Mouse (Mus musculus): ENCODE results near the gene Dpysl5. TPM values are rescaled to one million over a fixed set of nuclear protein-coding genes. Genes with fewer than 3 reads are reported as not detected.

The Dpysl5 gene
- polyA plus RNA-seq, 1 experiment from 2014 or later: 7.3 TPM

DNA sequence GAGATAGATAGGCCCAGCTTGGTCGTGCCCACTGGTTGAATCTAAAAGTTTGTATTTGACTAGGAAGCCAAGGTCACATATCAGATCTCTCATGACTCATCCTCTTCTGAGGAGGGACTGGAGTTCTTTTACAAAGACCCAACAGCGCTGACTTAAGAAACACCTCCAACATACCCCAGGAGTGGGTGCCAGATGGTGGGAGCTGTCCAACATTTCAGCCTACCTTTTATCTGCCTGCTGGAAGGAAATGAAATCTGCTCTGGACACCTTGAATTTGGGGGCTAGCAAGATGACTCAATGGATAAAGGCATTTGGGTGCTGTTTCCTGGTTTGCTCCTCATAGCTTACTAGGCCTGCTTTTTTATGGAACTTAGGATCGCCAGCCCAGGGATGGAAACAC is 130.5 kb downstream of the Dpysl5 start:
- 46% methylated on average over 3 of the region's 3 CpGs for whole genome bisulfite sequencing
- H3K4me1 ChIP-seq (ENCODE audit: insufficient read depth): no peaks in the 10 kb centered on the region
- no peak for TF ChIP-seq CTCF (IDR thresholded peaks at IDR 0.05; ENCODE audit: low read depth)
- DNase-seq (peak; percentile 32), ATAC-seq (ENCODE audit: insufficient read depth) (no peak)
- H3K27ac ChIP-seq (ENCODE audit: low read depth): no peak overlapping the region
- H3K9ac ChIP-seq: no peak overlapping the region
- no peak overlapping the region for H3K4me3 ChIP-seq (ENCODE audit: low read depth, low read length)
- no peak overlapping the region for H3K4me2 ChIP-seq
- no peaks in the 10 kb centered on the region for H3K36me3 ChIP-seq (ENCODE audit: insufficient read depth)
- no peaks in the 10 kb centered on the region for H3K9me3 ChIP-seq (ENCODE audit: low read depth, low read length)
- H3K27me3 ChIP-seq (ENCODE audit: insufficient read depth, low read length): no peaks in the 10 kb centered on the region

Other genes starting within 250 kb of the Dpysl5 start
- 1.4 and 1.7 TPM in 2 replicates for gene Otof, start 249.6 kb upstream of the Dpysl5 start, polyA plus RNA-seq (2014; fragmentation: Nextera tagmentation; extraction: Ambion mirVana)
- not detected in 2 replicates for gene 1700001C02Rik, start 245.5 kb upstream of the Dpysl5 start, polyA plus RNA-seq (2014; fragmentation: Nextera tagmentation; extraction: Ambion mirVana)
- 0.26 TPM in 1 of 2 replicates, not detected in the other for gene Cib4, start 165.7 kb upstream of the Dpysl5 start, polyA plus RNA-seq (2014; fragmentation: Nextera tagmentation; extraction: Ambion mirVana)
- gene Kcnk3, start 123.4 kb upstream of the Dpysl5 start, polyA plus RNA-seq (2014; fragmentation: Nextera tagmentation; extraction: Ambion mirVana): 29.9 and 30.3 TPM in 2 replicates
- 27.6 and 29.5 TPM in 2 replicates for gene Slc35f6, start 63.6 kb upstream of the Dpysl5 start, polyA plus RNA-seq (2014; fragmentation: Nextera tagmentation; extraction: Ambion mirVana)
- gene Cenpa, start 44.8 kb upstream of the Dpysl5 start, polyA plus RNA-seq (2014; fragmentation: Nextera tagmentation; extraction: Ambion mirVana): 416 and 454 TPM in 2 replicates
- gene Mapre3, start 103.1 kb downstream of the Dpysl5 start, polyA plus RNA-seq (2014; fragmentation: Nextera tagmentation; extraction: Ambion mirVana): 17.9 and 18.2 TPM in 2 replicates
- 72.3 and 72.5 TPM in 2 replicates for gene Tmem214, start 156.4 kb downstream of the Dpysl5 start, polyA plus RNA-seq (2014; fragmentation: Nextera tagmentation; extraction: Ambion mirVana)
- gene Agbl5, start 177.1 kb downstream of the Dpysl5 start, polyA plus RNA-seq (2014; fragmentation: Nextera tagmentation; extraction: Ambion mirVana): 25.2 and 26.0 TPM in 2 replicates
- 472 and 477 TPM in 2 replicates for gene Ost4, start 196.2 kb downstream of the Dpysl5 start, polyA plus RNA-seq (2014; fragmentation: Nextera tagmentation; extraction: Ambion mirVana)
- 162 and 185 TPM in 2 replicates for gene Emilin1, start 201.8 kb downstream of the Dpysl5 start, polyA plus RNA-seq (2014; fragmentation: Nextera tagmentation; extraction: Ambion mirVana)
- gene Khk, start 209.9 kb downstream of the Dpysl5 start, polyA plus RNA-seq (2014; fragmentation: Nextera tagmentation; extraction: Ambion mirVana): 13.0 and 15.0 TPM in 2 replicates
- gene Cgref1, start 234.0 kb downstream of the Dpysl5 start, polyA plus RNA-seq (2014; fragmentation: Nextera tagmentation; extraction: Ambion mirVana): 2.3 and 2.6 TPM in 2 replicates
- 79.8 and 99.6 TPM in 2 replicates for gene Preb, start 248.8 kb downstream of the Dpysl5 start, polyA plus RNA-seq (2014; fragmentation: Nextera tagmentation; extraction: Ambion mirVana)

All from lung, embryonic 14.5 days (tissue).